Mouse (Mus musculus) thymus, adult 2 months (tissue): ENCODE measurements at regions not wholly inside any gene's neighbourhood (a gene's known extent, or its start where the extent isn't known, plus 50 kb on each side); places are given as distances from the start of the nearest gene placed in this dataset.

ENCODE experiments used
- CTCF ChIP-seq: fragments of 200-500 bp; IDR thresholded peaks from 2 replicates; pipeline ENCODE4 v1.5.1; 2012; ENCODE audit warnings: mild to moderate bottlenecking, control low read depth, low read length, moderate library complexity, borderline replicate concordance; ENCODE audit not compliant: control insufficient read depth, poor library complexity, insufficient read depth; ENCODE audit errors: extremely low read depth
- POLR2A ChIP-seq: fragments of 200-500 bp; IDR thresholded peaks from 2 replicates; pipeline ENCODE4 v1.6.1; 2012; ENCODE audit warnings: mild to moderate bottlenecking, low read length, control low read depth, moderate library complexity; ENCODE audit not compliant: control insufficient read depth, poor library complexity, insufficient read depth; ENCODE audit errors: extremely low read depth

DNA sequence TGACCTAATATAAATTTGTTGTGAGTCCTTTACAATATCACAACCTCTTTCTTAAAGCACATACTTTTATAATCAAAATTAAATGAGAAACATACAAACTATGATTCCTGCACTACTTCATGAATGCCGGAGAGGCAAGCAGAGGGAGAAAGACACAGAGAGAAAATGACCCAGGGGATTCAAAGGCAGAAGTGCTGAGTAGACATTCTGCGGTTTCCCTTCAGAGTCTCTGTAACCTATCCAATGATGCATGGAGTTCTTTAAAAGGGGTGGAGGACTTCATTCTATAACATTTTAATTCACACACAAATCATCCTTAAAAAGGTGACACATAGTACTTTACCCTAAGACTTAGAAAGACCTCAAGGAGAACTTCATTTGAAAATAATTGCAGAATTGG, 129.1 kb upstream of the Hapln1 start:
- no peak for TF ChIP-seq CTCF
- TF ChIP-seq POLR2A = no peak
